Mouse (Mus musculus): ENCODE results near the gene Marc2.
A peak's percentile ranks its signal among the peaks of the same experiment; 100 is the strongest.

The Marc2 gene

DNA sequence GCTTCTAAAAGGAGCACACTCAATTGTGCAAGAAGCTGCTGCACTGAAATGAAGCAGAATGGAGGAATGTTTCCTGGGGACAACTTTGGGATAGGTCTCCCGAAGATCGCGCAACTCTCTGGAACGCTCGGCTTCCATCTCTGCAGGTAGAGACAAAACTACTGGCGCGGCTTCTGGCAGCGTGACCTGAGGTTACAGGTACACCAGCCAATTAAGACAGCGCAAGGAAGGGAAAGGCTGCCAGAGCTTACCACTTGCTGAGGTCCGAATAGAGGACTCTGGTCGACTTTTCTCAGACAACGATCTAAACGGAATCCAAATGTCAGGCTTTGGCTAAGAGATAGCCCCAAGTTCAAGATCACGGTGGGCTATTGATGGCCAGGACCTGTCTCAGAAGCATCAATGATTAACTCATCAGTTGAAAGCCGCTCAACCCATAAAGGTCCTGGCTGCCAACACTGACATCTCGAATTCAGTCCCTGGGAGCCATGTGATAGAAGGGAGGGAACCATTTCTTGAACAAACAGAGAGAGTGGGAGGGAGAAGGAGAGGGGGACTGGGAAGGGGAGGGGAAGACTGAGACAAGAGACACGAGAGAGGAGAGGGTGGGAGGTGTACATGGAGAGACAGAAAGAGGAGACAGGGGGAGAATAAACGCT is at the start of gene Marc2:
Marc2 (minus strand) TSS at position 360 of the 659 bp plus-strand sequence.
- DNase-seq (ENCODE audit: inconsistent ontology term), result no peak

DNA sequence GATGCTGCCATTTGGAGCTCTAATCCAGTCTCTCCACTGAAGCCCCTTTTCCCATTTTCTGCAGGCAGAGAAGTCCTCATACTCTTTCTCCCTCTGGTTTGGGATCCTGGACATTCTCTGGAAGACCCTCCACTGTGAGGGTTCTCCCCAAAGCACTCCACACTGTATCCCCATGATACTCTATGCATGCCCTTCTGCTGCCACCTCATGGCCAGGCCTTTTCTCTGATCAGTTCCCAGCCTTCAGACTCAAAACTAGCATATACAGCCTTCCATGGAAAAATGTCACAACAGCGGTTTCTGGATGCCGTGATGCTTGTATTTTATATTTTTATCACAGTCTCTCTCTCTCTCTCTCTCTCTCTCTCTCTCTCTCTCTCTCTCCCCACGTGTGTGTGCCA is 45.7 kb upstream of the Marc2 start:
- no peak for DNase-seq (ENCODE audit: inconsistent ontology term)

DNA sequence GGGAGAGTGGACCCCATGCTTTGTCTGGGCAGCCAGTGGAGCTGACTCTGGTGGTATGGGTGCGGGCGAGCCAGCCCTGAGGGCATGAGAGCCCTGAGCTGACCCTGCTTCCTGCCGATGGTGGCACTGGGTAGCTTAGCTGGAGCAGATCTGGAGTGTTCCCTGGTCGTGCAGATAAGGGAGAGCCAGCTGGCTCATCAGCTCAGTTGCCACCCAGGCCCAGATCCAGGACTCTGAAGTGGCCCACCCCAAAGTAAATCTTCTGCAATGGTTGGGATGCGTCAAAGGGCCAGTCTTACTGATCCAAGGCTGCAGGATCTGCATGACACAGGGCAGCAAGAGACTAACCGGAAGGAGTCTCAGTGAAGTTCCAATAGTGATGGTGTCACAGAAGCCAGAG is 43.2 kb upstream of the Marc2 start:
- no peak for DNase-seq (ENCODE audit: inconsistent ontology term)

DNA sequence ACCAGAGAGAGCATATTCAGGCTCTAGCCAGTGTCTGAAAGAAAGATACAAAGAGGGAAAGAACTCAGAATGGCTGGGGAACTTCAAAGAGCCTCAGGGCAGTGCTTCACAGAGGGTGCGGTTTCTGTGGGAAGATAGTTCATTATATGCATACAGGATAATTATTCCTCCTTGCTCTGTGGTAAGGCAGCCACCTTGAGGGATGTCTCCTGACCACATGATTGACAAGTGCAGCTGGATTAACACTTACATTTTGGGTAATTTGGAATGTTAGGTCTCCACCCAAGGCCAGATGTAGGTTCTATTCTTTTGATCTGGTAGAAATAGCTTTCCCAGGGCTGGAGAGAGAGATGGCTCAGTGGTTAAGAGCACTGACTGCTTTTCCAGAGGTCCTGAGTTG is 39.9 kb upstream of the Marc2 start:
- no peak for DNase-seq (ENCODE audit: inconsistent ontology term)

DNA sequence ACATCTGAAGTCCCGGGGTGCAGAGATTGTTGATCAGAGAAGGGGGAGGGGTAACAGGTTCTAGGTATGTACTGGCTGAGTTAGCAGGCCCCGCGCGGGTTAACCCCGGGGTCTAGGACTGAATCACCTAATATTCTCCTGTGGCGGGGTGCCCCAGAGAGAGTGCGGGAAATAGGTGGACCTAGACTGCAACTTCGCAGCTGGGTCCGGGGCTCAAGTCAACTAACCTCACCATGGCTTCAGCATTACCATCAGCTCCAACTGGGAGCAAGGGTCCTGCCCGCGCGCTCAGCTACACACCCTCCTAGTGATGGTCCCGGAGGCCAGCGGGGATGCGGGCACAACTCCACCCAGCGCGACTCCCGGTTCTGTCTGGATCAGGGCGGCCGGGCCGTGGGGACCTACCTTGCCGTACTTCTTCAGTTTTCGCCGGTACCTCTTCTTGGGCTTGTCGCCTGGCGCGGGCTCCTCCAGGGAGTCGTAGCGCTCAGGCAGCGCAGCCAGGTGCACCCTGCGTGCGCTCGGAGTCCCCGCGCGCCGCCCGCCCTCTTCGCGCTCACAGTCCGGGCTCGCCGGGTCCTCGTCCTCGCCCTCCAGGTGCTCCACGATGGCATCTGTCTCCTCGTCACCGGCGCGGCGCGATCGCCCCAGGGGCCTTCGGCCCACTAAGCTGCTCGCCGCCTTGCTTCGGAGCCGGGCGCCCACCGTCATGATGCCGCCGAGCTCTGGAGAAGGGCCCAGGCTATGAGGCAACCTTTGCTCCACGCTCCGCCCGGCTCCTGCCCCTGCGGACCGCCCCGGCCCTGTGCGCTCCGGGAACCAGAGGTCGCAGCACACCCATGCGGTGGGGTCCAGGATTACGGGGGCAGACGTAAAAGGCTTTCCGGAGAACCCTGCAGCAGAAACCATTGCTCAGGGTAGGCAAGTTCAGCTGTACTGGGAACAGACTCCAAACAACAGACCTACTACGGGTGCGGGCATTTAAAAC is 36.3 kb upstream of the Marc2 start, which contains the start of gene C130074G19Rik:
C130074G19Rik (minus strand) TSS at position 938 of the 988 bp plus-strand sequence.
- DNase-seq (ENCODE audit: inconsistent ontology term), result peak; percentile 70

DNA sequence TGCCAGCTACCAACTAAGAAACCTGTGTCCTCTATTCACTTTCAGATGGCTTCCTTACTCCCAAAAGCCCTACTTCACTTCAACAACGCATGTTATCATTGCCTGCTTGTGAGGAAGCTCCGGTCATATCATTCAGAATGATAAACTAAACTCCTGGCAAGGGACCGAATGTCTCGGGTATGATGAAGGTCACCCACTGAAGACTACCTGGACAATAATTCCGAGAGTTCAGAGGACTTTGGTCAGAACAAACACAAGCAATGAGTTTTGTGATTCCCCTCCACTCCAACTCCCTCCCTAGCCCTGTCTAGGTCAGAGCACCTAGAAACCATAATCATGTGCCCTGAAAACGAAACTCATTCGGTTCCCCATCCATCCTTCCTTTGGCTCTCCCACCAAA is 35.6 kb upstream of the Marc2 start:
- no peak for DNase-seq (ENCODE audit: inconsistent ontology term)

DNA sequence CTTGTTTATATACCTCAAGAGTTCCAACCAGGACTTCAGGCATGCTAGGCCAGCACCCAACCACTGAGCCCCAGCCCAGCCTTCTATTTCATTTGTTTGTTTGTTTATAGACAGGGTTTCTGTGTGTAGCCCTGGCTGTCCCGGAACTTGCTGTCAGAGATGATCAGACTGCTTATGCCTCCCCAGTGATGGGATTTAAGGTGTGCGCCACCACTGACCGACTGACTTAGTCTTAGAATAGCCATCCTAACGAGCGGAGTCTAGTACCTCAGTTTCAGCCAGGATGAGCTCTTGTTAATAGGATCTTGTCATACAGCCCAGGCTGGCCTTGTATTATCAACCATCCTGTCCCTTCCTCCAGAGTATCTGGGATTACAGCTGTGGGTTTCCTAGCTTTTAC is 35.0 kb upstream of the Marc2 start:
- no peak for DNase-seq (ENCODE audit: inconsistent ontology term)

DNA sequence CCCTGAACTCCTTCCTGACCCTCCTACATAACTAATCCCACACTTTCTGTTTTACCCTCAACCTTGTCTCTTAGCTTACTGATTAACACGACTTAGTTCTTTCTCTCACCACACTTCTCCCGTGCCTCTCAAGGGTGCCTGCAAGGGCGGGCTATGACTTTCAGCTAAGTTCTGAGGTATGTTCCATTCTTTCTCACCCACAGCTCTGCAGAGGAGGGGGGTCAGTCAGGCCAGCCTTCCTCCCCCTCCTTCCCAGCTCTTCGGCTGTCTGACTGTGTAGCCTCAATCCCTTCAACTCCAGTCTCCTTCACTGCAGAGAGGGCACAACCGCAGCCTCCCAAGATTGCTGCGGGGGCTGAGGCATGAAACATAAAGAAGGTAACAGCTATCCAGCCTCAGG is 32.6 kb upstream of the Marc2 start:
- DNase-seq (ENCODE audit: inconsistent ontology term), result no peak

DNA sequence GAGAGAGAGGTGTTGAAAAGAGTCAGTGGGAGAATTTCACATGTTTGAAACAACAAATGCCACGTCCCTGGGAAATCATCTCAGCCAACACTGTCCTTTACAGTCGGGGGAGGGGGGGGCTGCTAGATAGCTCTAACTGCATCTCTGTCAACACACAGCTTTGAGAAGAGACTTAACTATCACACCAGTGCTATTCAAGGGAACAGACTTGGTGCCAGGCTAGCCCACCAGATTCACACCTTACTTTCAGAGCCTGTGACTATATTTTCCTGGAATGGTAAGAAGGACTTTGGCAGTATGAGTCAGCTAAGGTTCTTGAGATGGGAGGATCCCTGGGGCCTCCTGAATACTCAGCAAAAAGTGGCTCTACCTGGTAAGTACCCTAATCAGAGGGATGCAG is 31.1 kb upstream of the Marc2 start:
- no peak for DNase-seq (ENCODE audit: inconsistent ontology term)

DNA sequence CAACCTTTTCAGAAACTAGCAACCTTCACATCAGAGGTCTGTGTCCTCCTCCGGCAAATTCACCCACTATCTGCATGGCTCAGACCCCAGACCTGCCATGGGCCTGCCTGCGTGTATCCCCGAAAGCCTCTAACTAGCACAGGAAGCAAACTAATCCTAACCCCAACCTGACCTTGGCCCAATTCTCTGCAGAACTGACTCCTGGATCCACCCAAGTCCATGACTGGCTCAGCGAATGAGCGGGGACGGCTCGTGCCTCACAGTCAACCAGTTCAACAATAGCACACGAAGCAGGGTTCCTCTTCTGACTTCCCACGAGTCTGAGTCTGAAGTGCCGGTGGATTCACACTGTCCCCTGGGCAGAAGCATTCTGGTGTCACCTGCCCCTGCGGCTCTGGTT is 27.7 kb upstream of the Marc2 start:
- no peak for DNase-seq (ENCODE audit: inconsistent ontology term)

DNA sequence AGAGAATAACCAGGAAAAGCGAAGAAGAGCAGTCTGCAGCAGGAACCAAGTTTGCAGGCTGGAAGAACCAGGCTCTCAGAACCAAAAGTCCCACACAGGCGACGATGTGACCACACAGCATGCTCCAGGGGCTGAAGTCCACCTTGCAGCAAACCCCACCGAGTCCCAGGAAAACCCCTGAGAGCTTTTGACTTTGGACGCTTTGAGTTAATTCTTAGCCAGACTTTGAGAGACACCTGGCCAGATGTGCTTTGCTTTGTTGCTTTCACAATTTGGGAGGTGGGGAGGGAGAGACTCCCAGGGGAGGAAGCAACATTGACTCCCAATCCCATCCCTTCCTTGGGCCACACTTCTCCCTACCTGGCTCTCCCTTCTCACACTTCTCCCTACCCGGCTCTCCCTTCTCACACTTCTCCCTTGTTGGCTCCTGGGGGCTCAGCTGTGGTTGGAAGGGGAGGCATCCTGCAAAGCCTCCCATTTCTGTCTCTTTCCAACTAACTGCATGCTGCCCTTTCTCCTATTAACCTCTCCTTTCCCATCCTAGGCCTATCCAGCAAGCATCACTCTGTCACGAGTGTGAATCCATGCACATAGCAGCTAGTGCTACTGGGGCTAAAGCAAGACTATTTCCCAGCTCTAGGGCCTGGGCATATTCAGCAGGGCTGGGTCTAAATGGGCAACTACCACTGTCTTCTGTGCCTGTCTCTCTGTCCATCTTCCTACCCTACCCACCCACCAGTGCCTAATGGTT is 26.0 kb upstream of the Marc2 start:
- no peak for DNase-seq (ENCODE audit: inconsistent ontology term)

DNA sequence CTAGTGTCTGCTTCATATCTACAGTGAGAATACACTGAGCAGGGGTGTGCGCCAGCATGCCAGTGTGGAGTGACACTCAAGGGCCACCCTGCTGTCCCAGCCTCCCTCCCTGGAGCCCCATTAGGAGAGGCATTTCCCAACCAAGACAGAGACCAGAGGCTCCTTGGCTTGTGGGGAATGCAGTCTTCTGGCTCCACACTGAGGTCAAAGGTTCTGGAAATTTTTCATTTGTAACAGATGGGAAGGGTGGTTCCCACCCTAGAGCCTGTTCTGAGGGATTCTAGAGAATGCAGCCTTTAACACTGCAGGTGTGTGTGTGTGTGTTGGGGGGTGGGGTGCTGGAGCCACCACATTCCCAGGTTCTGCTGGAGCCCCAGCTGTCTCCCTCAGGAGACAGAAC is 25.3 kb upstream of the Marc2 start:
- DNase-seq (ENCODE audit: inconsistent ontology term), result no peak

DNA sequence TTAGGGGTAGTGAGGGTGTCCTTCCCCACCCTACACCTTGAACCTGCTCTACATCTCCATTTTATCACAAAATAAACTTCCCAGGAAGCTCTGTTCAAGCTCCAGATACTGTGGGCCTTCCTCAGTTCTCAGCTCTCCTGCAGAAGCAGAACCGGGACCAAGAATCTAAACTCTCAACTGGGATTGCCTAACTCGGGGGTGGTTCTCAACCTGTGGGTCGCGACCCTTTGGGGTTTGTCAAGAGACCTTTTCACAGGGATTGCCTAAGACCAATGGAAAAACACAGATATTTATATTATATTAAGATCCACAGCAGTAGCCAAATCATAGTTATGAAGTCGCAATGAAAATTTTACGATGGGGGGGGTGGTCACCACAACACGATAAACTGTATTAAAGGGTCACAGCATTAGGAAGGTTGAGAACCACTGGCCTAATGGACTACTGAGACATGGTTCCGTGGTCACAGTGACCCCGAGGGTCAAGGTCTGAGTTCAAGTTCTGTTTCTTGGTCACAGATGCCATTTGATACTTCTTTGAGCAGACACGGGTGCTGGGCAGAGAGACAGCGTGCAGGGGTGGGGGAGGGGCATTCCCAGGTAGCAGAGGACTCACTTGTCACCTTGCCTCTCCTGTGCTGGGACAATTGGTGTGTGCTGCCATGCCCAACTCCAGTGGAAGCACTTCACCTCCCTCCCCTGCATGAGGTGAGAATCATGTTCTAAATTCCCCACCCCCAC is 24.6 kb upstream of the Marc2 start:
- DNase-seq (ENCODE audit: inconsistent ontology term), result no peak

DNA sequence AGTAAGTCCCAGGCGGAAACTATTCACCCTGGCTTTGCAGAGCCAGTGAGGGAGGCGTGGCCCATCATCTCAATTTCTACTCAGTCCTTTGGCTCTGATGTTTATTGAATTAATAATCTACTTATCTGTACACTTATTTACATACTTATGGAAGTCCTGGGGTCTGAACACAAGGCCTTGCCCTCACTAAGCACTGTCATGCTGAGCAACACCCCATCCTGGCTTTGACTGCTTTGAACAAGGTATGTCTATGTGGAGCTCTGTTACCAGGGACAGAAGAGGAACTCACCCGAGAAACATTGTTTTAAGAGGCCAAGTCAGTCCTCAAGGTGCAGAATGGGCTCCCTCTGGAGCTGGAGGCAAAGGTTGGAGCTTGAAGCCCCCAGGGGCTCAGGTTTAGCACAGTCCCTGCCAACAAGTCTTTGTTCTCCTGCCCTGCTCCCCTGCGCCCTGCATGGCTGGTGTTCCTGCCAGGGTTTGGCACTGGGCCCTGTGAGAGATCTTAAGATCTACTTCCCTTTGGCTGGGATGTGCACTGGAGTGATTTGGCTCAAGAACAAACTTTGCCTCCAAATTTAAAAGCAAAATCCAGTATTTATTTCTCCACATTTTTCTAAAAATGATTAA is 23.8 kb upstream of the Marc2 start:
- no peak for DNase-seq (ENCODE audit: inconsistent ontology term)

DNA sequence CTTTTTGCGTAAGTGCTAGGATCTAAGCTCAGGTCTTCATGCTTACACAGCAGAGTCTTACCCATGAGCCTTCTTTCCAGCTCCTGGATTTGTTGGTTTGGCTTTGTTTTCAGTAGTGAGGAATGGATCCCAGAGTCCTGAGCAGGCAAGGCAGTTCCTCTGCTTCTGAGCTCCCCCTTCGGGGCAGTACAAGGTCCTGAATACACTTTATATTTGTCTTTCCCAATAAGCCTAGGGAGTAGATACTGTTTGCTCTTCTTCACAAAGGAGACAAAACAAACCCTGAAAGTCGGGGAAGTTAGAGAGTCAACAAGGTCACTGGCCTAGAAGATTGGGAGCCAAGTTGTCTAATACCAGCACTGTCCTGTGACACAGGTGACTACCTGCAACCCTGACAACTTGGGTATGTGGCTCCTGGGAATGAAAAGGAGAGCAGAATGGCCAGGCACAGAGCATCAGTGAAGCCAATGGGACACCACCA is 21.4 kb upstream of the Marc2 start:
- DNase-seq (ENCODE audit: inconsistent ontology term), result no peak

DNA sequence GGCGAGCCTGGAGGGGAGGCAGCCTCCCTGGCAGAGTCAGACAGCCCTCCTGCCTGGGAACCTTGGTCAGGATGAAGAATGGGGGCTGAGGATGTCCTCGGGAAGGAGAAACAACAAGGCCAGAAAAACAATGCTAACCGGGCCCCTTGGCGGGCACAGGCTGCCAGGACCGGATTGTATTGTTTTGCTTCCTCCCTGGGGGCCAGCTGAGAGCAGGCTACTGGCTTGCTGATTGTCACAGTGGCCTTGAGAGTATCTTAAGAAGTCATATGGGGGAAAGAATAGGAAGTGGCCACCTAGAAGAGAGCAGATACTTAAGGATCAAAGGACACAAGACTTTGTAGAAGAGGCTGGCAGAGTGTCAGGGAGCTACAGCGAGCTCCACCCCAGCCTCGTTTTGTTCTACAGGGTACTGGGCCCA is 18.1 kb upstream of the Marc2 start:
- no peak for DNase-seq (ENCODE audit: inconsistent ontology term)

DNA sequence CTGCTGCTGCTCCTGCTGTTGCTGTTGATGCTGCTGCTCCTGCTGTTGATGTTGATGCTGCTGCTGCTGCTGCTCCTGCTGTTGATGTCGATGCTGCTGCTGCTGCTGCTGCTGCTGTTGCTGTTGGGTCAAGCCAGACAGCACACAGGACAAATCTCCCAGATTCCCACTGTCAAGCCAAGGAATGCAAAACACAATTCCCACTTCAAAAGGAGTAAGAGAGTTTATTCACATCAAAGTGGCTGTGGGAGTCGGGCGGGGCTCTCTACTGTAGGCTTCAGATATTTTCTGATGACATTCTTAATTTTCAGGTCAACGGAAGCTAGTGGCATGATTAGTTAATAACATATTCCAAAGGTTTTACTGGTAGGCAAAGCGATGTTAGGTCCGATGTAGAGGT is 16.4 kb upstream of the Marc2 start:
- DNase-seq (ENCODE audit: inconsistent ontology term), result no peak

DNA sequence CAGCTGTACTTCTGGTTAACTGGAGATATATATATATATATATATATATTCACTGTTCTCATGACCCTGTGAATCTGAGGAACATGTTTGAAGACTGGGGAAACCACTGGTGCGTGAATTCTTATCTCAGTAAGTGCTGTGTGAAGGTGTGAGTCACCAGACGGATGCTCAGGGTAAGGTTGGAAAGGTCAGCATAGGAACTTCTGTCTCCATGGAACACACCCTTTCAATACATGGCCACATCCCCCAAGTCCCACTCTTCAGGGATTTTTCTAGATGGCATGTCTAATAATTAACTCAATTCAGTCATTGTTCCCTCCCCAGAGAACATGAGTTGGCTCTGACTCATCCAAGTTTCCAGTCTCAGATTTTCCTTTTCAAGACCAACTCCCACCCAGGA is 15.3 kb upstream of the Marc2 start:
- peak; percentile 19 for DNase-seq (ENCODE audit: inconsistent ontology term)

DNA sequence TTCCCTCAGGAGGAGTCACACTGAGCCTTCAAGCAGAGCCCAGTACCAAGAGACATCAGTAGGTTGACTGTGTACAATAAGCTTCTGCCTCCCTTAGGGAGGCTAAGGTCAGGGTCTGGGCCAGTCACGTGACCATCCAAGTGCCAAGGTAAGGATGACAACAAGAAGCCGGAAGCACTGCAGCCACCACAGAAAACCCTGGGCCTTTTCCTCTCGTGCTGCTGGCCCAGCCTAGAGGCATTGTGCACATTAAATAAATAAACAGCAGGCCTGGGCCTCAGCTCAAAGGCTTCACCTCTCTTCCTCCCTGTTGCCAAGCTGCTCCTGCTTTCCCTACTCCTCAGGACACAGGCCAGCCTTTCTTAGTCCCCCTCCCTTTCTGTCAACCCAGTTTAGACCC is 14.0 kb upstream of the Marc2 start:
- no peak for DNase-seq (ENCODE audit: inconsistent ontology term)

DNA sequence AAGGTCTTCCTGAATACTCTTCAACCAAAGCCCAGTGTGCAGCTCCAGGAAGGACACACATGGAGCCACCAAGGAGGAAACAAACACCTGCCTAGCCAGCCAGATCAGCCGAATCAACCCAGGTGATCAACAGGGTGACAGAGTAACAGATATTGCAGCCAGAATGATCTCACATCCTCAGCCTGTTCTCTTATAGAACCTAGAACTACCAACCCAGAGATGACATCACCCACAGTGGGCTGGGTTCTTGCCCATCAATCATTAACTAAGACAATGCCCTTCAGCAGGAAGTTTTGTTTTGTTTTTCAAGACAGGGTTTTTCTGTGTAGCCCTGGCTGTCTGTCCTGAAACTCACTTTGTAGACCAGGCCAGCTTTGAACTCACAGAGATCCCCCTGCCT is 12.0 kb upstream of the Marc2 start:
- no peak for DNase-seq (ENCODE audit: inconsistent ontology term)

DNA sequence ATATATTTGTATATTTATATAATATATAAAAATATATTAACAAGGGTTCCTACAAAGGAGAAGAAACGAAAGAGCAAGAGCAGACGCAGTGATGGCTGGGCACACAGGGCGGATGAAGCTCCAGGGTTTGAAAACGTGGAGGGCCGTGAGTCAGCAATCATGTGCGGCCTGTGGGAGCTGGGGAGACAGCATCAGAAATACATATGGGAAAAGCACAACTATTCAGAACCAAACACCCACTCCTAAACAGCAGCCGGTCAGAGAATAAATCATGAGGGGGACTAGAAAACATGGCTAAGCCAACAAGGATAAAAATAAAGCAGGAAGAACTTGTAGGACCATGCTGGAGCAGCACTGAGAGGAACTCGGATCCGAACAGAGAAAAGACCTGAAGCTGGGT is 11.0 kb upstream of the Marc2 start:
- no peak for DNase-seq (ENCODE audit: inconsistent ontology term)
